Mouse (Mus musculus) spleen, adult 2 months (tissue): ENCODE measurements at regions not wholly inside any gene's neighbourhood (a gene's known extent, or its start where the extent isn't known, plus 50 kb on each side); places are given as distances from the start of the nearest gene placed in this dataset.

Experiments
- DNase-seq, 2 experiments: peaks; one replicate each; pipeline versions ENCODE4 v3.0.0 to v3.0.0-alpha.2; 2012 to 2021; ENCODE audit warnings: low spot score in 2 of 2, low read depth in 1 of 2
- H3K27ac ChIP-seq: fragments of 200-500 bp; 2 replicates; pipeline ENCODE4 v1.5.1; 2012; ENCODE audit warnings: low read length, inconsistent platforms; ENCODE audit not compliant: insufficient read depth
- H3K27me3 ChIP-seq: fragments of 200-500 bp; 2 replicates; pipeline ENCODE4 v1.6.1; 2012; ENCODE audit warnings: mild to moderate bottlenecking, moderate library complexity, low read length, inconsistent platforms; ENCODE audit not compliant: control insufficient read depth, insufficient read depth
- H3K36me3 ChIP-seq: fragments of 200-500 bp; 2 replicates; pipeline ENCODE4 v1.6.1; 2012; ENCODE audit warnings: mild to moderate bottlenecking, low read length, inconsistent platforms; ENCODE audit not compliant: control insufficient read depth, insufficient read depth
- H3K4me1 ChIP-seq: fragments of 200-500 bp; 2 replicates; pipeline ENCODE4 v1.6.1; 2011; ENCODE audit warnings: inconsistent platforms; ENCODE audit not compliant: control insufficient read depth, insufficient read depth, insufficient read length
- H3K4me3 ChIP-seq: fragments of 200-500 bp; 2 replicates; pipeline ENCODE4 v1.5.1; 2011; ENCODE audit warnings: mild to moderate bottlenecking, inconsistent platforms; ENCODE audit not compliant: insufficient read depth, insufficient read length; ENCODE audit errors: extremely low read depth
- CTCF ChIP-seq: fragments of 200-500 bp; IDR thresholded peaks from 2 replicates; pipeline ENCODE4 v1.5.1; 2011; ENCODE audit warnings: mild to moderate bottlenecking, inconsistent platforms; ENCODE audit not compliant: insufficient read depth, insufficient read length, insufficient replicate concordance; ENCODE audit errors: extremely low read depth
- POLR2A ChIP-seq: fragments of 200-500 bp; IDR thresholded peaks from 2 replicates; pipeline ENCODE4 v1.6.1; 2011; ENCODE audit warnings: low read depth, low read length, inconsistent platforms
- WGBS: fragments of 180-500 bp; shearing (Covaris S2); methylation state at CpG from one replicate; pipeline ENCODE4 v1.1.7; 2018; 5-methylcytosine and 5-hydroxymethylcytosine counted together

DNA sequence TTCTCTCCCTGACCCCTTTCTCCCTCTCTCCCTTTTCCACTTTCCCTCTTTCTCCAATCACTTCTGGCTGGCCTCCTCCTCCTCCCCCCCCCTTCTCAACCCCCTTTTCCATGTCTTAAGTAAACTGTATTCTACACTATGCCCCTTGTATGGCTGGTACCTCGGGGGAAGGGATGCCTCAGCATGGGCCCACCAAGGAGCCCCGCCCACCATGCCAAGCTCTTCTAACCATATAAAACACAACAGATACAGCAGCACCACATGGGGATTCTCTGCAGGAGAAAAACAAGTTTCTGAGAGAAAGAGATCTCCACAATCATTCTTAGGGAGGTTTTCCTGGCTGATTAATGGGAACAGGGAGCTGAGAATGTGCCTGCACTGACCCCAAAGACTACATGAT is 196.6 kb upstream of the Trib2 start:
- H3K4me1 ChIP-seq = peaks cover 16% of the 10 kb centered on the region
- no peaks in the 10 kb centered on the region for H3K36me3 ChIP-seq
- no peaks in the 10 kb centered on the region for H3K27me3 ChIP-seq
- no peak for TF ChIP-seq POLR2A
- TF ChIP-seq CTCF = no peak
- H3K4me3 ChIP-seq = no peak overlapping the region
- 80% methylated on average over 2 of the region's 2 CpGs for WGBS
- DNase-seq = no peak
- no peak overlapping the region; the same call in 1 of the 2 replicates for H3K27ac ChIP-seq

DNA sequence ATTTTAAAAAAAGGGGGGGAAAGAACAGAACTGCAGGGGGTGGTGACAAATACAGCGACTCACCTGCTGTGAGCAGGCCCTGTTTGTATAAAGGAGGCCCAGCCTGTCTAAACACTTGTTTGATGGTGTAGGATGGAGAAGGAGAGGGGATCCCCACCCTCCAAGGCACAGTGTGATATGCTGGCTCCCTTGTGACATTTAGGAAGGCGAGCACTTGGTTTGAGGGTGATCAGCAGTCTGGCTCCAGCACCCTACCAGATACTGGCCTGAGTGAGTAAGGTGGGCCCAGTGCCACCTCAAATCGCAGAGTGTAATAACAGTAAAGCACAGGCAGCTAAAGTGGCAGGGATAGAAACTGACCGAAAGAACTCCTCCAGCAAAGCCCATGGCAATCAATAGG is 195.4 kb upstream of the Trib2 start:
- Histone ChIP-seq H3K27me3 (no peaks in the 10 kb centered on the region), H3K27ac (no peak overlapping the region), H3K36me3 (no peaks in the 10 kb centered on the region), H3K4me1 (peaks cover 20% of the 10 kb centered on the region), H3K4me3 (no peak overlapping the region)
- 84% methylated on average over 4 of the region's 4 CpGs for WGBS
- TF ChIP-seq POLR2A (no peak), CTCF (no peak)
- no peak for DNase-seq

DNA sequence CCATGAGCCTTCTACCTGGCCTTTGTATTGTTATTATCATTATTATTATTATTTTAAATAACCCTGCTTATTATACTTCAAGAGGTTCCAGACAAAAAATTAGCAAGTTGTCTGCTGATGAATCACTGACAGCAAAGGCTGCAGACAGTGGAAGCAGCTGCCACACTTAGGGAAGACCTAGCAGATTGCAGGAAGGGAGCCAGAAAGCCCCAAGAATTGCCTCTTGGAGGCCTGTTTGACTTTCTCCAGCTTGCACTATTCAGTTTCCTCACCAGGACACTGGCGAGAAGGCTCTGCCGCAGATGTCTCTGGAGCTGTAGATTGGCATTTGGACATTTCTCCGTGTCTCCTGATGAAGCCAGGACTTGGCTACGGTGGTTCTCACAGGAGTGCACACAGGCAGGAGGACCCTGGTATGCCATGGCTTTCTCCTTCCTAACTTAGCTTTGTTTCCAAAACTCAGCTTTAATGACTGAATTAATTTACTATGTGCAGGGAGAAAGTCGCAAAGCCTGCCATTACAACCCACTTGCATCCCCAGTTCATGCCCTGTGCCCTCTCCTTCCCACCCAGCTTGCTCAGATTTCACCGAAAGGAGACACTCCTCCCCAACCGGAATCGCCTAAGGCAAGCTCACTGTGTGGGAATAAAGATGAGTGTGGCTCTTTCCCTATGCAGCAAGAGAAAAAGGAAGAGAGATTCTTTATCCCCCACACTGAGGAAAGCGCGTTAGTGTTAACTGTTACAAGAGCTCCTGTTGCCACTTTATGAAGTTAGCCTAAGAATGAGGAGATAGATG is 193.3 kb upstream of the Trib2 start:
- H3K27ac ChIP-seq = peak overlapping the region; percentile 58
- H3K36me3 ChIP-seq = no peaks in the 10 kb centered on the region
- peaks cover 24% of the 10 kb centered on the region for H3K4me1 ChIP-seq
- no peak for DNase-seq
- WGBS = 90% methylated on average over 10 of the region's 10 CpGs
- no peak overlapping the region for H3K4me3 ChIP-seq
- TF ChIP-seq POLR2A = no peak
- no peak for TF ChIP-seq CTCF
- H3K27me3 ChIP-seq = no peaks in the 10 kb centered on the region

DNA sequence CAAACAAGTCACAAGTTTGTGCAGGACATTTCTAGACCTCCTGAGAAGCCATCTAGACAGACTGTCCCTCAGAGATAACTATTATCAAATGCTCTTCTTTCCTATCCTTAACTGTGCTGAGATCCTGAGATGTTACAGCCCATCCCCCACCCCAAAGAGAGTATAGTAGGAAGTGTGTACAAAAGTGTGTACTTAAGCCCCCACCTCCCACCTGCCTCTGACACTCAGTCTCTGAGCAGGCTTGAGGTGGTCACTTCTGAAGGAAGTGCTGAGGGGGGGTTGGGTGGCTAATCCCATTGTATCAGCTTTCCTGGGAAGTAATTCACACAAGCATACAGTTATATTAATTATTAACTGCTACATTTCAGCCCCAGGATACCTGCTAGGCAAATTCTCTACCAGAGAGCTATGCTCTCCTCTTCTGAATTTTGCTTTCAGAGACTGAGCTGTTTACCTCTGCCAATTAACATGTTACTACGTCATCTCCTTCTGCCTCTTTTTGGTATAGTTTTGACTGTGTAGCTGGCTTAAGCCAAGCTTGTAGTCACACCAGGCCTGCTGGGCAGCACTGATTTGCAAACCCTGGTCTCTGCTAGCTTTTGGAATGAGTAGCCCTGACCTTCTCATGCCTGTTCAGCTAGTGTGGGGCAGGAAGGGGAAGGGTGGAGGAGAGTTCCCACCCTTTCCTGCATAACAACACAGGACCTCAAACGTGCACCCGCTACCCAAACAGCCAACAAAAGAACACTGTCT is 192.2 kb upstream of the Trib2 start:
- 18% methylated on average over 3 of the region's 3 CpGs for WGBS
- Histone ChIP-seq H3K4me1 (peaks cover 22% of the 10 kb centered on the region), H3K27ac (peak overlapping the region; percentile 81), H3K27me3 (no peaks in the 10 kb centered on the region), H3K4me3 (no peak overlapping the region), H3K36me3 (no peaks in the 10 kb centered on the region)
- DNase-seq = peak; percentile 27 to 48
- TF ChIP-seq POLR2A (no peak), CTCF (no peak)

DNA sequence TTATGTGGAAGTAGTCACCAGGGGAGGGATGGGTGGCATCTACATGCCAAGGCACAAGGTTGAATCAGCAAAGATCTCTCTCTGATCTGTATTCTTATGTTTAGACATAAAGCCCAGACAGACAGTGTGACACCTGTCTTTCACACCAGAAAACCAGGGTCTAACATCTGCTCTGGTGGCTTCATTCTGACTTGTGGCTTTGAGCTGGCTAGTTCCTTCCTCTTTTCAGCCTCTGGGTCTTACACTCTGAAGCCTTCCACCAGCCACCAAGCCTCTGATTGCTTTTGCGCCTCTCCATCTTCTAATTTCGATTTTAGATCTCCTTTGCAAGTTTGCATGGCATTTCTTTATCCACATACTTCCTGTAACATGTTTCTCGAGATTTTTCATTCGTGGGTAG is 191.5 kb upstream of the Trib2 start:
- WGBS = 3% methylated on average over 4 of the region's 4 CpGs
- H3K27me3 ChIP-seq = no peaks in the 10 kb centered on the region
- TF ChIP-seq POLR2A (no peak), CTCF (no peak)
- no peak overlapping the region for H3K4me3 ChIP-seq
- H3K36me3 ChIP-seq = no peaks in the 10 kb centered on the region
- peak overlapping the region; percentile 81 for H3K27ac ChIP-seq
- H3K4me1 ChIP-seq = peaks cover 18% of the 10 kb centered on the region
- DNase-seq = peak; percentile 53 to 54

DNA sequence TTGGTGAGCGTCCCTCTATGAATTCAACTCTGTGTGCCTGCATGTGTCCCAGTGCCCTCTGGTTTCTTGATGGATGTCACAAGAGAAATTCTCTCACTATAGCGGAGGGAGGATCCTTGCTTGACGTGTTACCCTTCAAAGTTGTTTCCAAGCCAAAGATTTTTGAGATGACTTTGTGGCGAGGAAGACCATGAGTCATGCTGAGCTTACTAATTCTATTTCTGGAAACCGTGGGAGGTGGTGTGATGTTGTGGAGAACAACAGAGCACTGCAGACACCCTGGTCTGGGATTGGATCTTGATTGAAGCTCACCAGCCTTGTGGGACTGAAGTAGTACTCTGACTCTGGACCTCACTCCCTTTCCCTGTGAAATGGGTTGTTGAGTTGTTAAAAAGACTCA is 190.0 kb upstream of the Trib2 start:
- Histone ChIP-seq H3K36me3 (no peaks in the 10 kb centered on the region), H3K4me3 (no peak overlapping the region), H3K27ac (no peak overlapping the region), H3K4me1 (peaks cover 18% of the 10 kb centered on the region), H3K27me3 (no peaks in the 10 kb centered on the region)
- 48% methylated on average over 5 of the region's 5 CpGs for WGBS
- DNase-seq = no peak
- TF ChIP-seq POLR2A = no peak

DNA sequence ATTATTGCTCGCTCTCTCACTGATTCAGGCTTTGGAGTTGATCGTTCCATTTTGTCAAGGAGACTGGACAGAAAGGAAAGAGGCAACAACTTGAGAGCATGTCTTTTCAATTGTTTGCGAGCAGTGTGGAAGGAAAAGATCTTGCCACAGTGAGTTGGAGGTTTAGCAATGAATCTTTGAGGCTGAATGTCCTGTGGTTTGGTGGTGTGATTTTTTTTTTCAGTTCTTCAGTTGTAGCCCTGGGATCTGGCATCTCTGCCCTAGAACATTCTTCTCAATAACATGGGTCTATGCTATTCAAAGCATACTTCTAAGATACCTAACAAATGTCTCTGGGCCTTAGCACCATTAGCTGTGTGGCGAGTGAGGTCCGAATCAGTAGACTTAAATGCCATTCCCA is 189.6 kb upstream of the Trib2 start:
- H3K4me1 ChIP-seq = peaks cover 18% of the 10 kb centered on the region
- DNase-seq = no peak
- no peaks in the 10 kb centered on the region for H3K36me3 ChIP-seq
- H3K27ac ChIP-seq = no peak overlapping the region
- 67% methylated on average over 5 of the region's 5 CpGs for WGBS
- TF ChIP-seq CTCF (no peak), POLR2A (no peak)
- no peak overlapping the region for H3K4me3 ChIP-seq
- H3K27me3 ChIP-seq = no peaks in the 10 kb centered on the region
